Mouse (Mus musculus) testis, adult 2 months (tissue): ENCODE data around the gene Sgms2.

Source experiments
- CTCF ChIP-seq: fragments of 200-500 bp; IDR thresholded peaks from 2 replicates; pipeline ENCODE4 v1.5.1; 2012; ENCODE audit warnings: low read depth, mild to moderate bottlenecking, inconsistent platforms, low read length, moderate library complexity; ENCODE audit not compliant: control insufficient read depth, insufficient read depth, insufficient replicate concordance
- POLR2A ChIP-seq: fragments of 200-500 bp; IDR thresholded peaks from 2 replicates; pipeline ENCODE4 v1.6.1; 2012; ENCODE audit warnings: low read depth, mild to moderate bottlenecking, inconsistent platforms, low read length, moderate library complexity; ENCODE audit not compliant: control insufficient read depth

DNA sequence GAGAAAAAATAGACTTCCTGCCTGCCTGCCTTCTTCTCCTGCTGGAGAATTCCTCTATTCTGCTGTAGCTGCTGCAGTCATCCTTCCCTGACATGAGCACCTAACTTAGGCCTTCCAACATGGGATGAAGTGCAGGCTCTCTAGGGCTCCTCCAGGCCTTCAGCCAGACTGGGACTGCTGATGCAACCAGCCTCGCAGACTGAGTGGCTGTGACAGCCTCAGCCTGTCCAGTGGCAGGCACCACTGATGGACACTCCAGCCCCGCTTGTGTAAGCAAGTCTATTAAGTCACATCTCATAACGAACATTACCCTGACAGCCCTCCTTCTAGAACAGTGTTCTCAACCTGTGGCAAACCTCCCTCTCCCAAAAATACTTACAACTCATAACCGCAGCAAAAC is 217.1 kb downstream of the Sgms2 start:
- TF ChIP-seq CTCF: no peak
- TF ChIP-seq POLR2A: no peak
